Mouse (Mus musculus): Measurements from ENCODE around the gene Kirrel3.

Kirrel3 gene

DNA sequence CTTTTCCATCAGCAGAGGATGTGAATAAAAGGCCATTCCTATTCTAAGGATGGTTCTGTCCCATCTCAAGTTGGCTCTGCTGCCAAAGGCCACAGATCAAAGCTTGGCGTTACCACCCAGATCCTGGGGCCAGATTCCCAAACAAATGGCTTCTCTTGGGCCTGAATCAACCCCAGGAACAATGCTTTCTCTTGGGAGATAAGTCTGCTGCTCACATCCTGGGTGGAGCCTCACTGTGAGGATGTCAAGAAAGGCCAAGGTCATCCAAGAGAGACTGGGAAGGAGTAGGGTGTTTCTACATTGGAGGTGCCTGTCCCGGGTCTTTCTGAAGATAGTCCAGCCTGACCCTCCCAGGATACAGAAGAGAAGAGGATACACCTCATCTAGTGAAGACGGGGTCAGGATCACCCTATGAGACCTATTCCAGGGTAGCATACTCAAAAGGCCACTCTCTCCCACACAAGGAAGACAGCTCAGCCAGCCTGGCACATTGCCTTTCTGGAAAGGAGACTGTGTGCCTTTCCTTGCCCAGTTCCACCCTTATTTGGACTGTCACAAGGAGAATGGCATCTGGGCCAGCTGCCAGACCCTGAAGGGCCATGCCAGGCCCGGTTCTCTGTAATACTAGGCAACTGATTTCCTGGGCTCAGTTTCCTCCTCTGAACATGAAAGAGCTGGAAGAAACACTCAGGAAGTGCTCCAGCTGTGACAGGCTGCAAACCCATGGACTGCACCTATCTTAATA lies 507.9 kb downstream of the Kirrel3 start:
- DNase-seq: no peak

GRCm38 (mm10) chr9:34995078-34995477 lies 509.4 kb downstream of the Kirrel3 start:
- no peak for DNase-seq

DNA sequence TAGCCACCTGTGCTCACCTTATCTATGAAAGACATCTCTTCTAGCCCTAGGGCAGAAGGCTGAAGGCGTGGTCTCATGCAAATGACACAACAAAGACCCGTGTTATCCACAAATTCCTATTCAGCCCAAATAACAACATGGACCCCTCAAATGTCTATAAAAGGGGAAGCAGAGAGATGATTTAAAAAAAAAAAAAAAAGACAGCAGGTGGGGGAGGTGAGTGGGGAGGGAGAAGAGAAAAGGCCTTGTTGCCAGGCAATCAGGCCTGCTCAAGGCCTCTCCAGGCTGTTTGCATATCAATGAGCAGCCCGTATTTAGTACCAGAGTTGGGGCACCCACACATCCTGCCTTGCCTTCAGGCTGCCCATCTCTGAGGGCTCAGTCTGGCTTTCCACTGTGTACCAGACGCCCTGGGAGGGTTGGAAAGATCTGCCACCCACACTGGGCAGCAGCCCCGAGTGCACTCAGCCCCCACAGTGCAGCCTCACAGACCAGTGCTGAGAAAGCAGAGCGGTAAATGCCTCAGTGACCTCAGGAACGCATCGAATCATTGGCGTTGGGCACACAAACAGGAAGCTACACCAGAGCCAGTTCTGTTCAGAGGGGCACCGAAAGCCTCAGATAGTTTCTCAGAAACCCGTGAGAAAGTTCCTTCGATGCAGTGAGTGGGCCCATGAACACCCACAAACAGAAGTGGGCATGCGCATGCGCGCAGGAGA lies 510.1 kb downstream of the Kirrel3 start:
- DNase-seq: peak; percentile 23

GRCm38 (mm10) chr9:34997880-34998865 lies 512.5 kb downstream of the Kirrel3 start:
- peak; percentile 37 for DNase-seq

DNA sequence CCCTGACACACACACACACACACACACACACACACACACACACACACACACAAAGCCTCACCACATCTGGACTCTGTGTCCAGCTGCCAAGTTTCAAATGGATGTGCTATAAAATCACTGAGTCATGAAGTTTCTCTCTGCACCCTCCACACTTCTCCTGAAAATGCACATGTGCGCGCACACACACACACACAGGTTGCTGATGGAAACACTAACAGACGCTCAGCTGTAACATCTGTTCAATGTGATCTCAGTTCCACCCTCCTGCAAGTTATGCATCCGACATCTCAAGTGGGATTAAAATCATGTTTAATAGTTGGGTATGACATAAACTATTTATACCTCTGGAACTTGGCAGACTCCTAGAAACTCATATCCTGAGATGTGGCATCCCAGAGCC lies 518.4 kb downstream of the Kirrel3 start:
- DNase-seq: no peak

- no peak for DNase-seq
Observed at GRCm38 (mm10) chr9:35007697-35008341, 522.1 kb downstream of the Kirrel3 start.

- DNase-seq: peak; percentile 43
Observed at GRCm38 (mm10) chr9:35016762-35017161, 531.1 kb downstream of the Kirrel3 start.

DNA sequence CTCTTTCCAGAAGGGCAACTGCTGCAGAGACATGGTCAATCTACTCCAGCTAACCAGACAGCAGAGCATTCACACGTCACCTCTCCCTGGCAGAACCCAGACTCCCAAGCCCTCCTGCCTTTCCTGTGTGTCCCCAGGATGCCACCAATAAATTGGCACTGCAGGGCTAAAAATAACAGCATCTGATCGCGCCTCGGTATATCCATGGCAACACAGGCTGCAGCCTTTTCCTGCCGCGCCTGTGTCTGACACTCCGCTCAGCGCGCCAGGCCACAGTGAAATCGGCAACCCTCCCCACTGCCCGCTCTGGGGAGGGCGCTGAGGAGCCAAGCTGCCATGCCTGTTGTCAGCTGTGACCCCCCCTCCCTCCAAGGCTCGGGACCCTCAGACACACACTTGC lies 531.9 kb downstream of the Kirrel3 start:
- peak; percentile 65 for DNase-seq

DNA sequence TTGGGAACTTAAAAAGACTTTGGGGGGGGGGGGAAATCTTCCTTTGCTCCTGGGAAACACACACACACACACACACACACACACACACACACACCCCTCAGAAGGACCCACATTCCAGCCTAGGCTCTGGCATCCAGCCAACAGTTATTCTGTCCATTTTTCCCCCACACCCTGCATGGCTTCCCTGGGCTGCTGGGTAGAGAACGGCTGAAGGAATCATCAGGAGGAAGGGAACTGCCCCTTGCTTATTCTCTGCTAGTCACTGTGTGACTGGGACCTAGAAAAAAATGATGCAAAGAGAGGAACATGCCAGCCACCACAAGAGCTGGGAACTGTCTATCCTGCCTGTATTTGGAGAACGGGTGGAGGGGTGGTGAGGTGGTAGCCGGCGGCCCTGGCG lies 532.4 kb downstream of the Kirrel3 start:
- peak; percentile 58 for DNase-seq

DNA sequence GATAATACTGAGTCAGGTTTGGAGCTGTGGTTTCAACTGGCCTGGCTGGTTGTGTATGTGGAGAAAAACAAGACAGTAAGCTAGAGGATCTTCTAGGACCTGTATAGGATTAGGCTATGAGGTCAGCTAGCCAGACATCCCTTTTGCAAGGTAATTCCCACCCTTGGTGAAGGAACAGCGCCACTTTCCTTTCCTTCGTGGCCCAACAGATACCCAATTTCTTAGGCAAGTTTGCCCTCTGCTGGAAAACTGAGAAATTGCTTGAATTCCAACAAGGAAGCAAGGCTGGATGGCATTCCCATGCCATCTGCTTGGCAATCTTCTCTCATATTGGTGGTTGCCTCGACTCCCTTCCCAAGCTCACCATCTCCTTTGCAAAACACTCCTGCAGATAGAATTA lies 533.7 kb downstream of the Kirrel3 start:
- DNase-seq: peak; percentile 86

- DNase-seq: no peak
Observed at GRCm38 (mm10) chr9:35020015-35020653, 534.4 kb downstream of the Kirrel3 start.

GRCm38 (mm10) chr9:35021744-35022143 lies 536.0 kb downstream of the Kirrel3 start:
- DNase-seq: no peak

- DNase-seq: peak; percentile 31
Observed at GRCm38 (mm10) chr9:35024591-35025496, 539.1 kb downstream of the Kirrel3 start.

DNA sequence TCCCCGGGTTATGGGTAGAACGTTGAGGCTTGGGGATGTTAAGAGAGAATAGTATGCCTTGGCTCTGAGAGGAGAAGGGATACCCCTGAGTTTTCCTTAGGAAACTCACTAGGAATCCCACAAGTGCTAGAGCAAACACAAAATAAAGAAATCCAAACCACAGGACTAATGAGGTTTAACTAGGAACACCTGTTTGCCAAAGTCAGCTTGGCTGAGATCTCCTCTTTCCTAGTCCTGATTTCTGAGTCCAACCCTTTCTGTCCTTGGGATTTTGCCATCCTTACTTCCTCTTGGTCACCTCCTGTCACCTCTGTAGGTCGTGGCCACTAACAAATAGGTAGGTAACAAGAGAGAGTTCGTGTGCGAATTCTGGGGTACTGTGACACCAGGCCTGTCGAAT lies 540.6 kb downstream of the Kirrel3 start:
- no peak for DNase-seq

GRCm38 (mm10) chr9:35026897-35027311 lies 541.2 kb downstream of the Kirrel3 start:
- no peak for DNase-seq

- no peak for DNase-seq
Observed at GRCm38 (mm10) chr9:35027382-35027997, 541.8 kb downstream of the Kirrel3 start.

- peak; percentile 37 for DNase-seq
Observed at GRCm38 (mm10) chr9:35030823-35031222, 545.1 kb downstream of the Kirrel3 start.

DNA sequence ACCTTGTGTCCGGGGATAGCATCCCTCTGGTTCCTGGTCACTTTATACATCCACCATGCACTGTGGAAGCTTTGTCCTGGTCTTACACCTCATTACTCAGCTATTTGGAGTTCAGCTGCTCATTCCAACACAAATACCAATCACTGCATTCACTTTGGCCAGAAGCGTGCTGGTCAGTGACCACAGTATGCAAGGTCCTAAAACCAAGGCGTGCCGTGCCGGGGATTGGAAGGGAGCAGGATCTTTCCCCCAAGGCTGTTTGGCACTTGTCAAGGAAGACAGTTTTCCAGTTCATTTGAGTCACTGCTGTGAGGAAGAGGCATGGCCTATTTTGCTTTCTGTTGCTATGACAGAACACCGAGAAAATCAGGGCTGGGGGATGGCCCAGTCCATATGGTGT lies 546.8 kb downstream of the Kirrel3 start:
- peak; percentile 71 for DNase-seq

DNA sequence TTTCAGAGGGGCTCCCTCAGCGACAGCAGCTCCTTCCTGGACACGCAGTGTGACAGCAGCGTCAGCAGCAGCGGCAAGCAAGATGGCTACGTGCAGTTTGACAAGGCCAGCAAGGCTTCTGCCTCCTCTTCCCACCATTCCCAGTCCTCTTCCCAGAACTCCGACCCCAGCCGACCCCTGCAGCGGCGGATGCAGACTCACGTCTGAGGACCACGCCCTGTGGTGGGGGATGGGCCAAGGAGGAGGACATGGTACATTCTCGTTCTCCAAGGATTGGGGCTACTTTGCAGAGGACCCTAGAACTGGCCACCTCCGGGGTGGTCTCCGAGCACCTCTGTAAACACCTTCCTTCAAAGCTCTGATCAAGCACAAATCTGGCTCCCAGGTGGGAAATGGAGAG lies 549.4 kb downstream of the Kirrel3 start:
- no peak for DNase-seq

DNA sequence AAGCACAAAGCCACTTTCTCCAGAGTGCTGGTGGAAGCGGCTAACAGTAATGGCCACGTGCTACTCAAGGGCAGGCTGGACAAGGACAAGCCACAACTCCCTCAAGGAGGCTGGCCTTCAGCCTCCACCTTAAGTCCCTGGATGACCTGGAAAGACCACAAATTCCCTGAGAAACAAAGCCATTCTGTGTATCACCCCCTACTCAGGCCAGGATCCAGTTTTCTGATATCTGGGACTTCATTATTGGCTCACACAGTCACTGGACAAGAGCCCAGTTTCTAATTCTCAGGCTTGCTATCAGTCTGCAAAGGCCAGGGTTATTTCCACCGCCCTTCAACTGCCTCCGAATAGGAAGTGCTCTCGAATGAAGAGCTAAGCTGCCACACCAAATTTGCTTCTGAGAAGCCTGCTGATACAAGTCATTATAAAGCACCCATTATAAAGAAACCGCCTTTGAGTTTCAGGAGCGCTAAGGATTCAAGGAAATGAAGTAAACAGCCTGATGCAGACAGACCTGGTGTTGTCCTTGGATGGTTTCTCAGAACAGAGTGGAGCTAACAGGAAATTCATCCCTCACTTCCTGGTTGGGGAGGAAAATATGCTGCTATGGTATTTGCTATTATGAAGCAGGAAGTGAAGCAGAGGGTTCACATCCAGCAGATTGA lies 553.4 kb downstream of the Kirrel3 start:
- no peak for DNase-seq

Measured in retina, postnatal 1 day (tissue).